Comparison of ENCODE assay signal across 8 mouse cellular contexts in genomic region chr11:97697891-97698529, GRCm38 (mm10). TPM values are rescaled to one million over a fixed set of nuclear protein-coding genes. Genes with fewer than 3 reads are reported as not detected.
A peak's percentile ranks its signal among the peaks of the same experiment; 100 is the strongest.
DNase-seq lines count a peak whose midpoint lies in the region; ATAC-seq and TF ChIP-seq lines count a peak whose summit lies in the region.

No protein-coding gene starts in this region.

- 38% methylated on average over 14 of the region's 14 CpGs for WGBS in liver, postnatal 0 days (ENCODE audit: insufficient replicate concordance)

- no peak for TF ChIP-seq EP300 in ES-Bruce4 (IDR thresholded peaks at IDR 0.05; ENCODE audit: insufficient read depth, low read depth, low read length)
- TF ChIP-seq EP300 in liver, postnatal 0 days (IDR thresholded peaks at IDR 0.05; ENCODE audit: low read depth) = no peak

- H3K4me2 ChIP-seq in liver, postnatal 0 days (ENCODE audit: low read depth, low read length) = peak overlapping the region; percentile 91

- peak; percentile 27 for DNase-seq in adrenal gland, postnatal 10 days
- DNase-seq in adrenal gland, adult 2 months = no peak
- DNase-seq in forelimb bud, embryonic 11.5 days (ENCODE audit: low read depth, low spot score) = peak; percentile 44
- DNase-seq in liver, postnatal 0 days = no peak
- no peak for DNase-seq in right cerebral cortex, adult 2 months (ENCODE audit: low spot score in 2 of 2)
- no peak for DNase-seq in thymus, postnatal 25 days

- no peak for ATAC-seq in liver, postnatal 0 days
- no peak for ATAC-seq in cerebellum, adult (ENCODE audit: insufficient number of reproducible peaks, low FRiP score, low TSS enrichment)

- peak overlapping the region; percentile 90 for H3K4me3 ChIP-seq in ES-Bruce4 (ENCODE audit: low read depth, low read length)
- H3K4me3 ChIP-seq in liver, postnatal 0 days (ENCODE audit: low read depth, low read length) = peak overlapping the region; percentile 62

- H3K36me3 ChIP-seq in ES-Bruce4 (ENCODE audit: control insufficient read depth, insufficient read depth, low read length, poor library complexity, severe bottlenecking) = 0 out of 2 replicates have a peak, but pooled peaks cover 7% of the 10 kb centered on the region
- H3K36me3 ChIP-seq in liver, postnatal 0 days (replicated peaks; ENCODE audit: insufficient read depth, low read length) = no peaks in the 10 kb centered on the region

- H3K4me1 ChIP-seq in ES-Bruce4 (ENCODE audit: control insufficient read depth, insufficient read depth, low read length) = peaks cover 6% of the 10 kb centered on the region
- H3K4me1 ChIP-seq in liver, postnatal 0 days (ENCODE audit: insufficient read depth) = peaks cover 37% of the 10 kb centered on the region

- peak overlapping the region; percentile 97 for H3K9ac ChIP-seq in ES-Bruce4 (ENCODE audit: low read depth, poor library complexity, severe bottlenecking)
- H3K9ac ChIP-seq in liver, postnatal 0 days (replicated peaks) = peak overlapping the region; percentile 64

- no peaks in the 10 kb centered on the region for H3K27me3 ChIP-seq in ES-Bruce4 (ENCODE audit: control insufficient read depth, insufficient read depth, low read length, poor library complexity, severe bottlenecking)
- H3K27me3 ChIP-seq in liver, postnatal 0 days (ENCODE audit: insufficient read depth, low read length) = peaks cover 38% of the 10 kb centered on the region

- no peak for TF ChIP-seq CTCF in ES-Bruce4 (IDR thresholded peaks at IDR 0.05; ENCODE audit: low read depth, low read length)
- TF ChIP-seq CTCF in liver, postnatal 0 days (IDR thresholded peaks at IDR 0.05; ENCODE audit: low read depth) = no peak

- no peak for TF ChIP-seq POLR2A in ES-Bruce4 (IDR thresholded peaks at IDR 0.05; ENCODE audit: insufficient read depth, low read length)

- H3K27ac ChIP-seq in ES-Bruce4 (ENCODE audit: insufficient read depth, low read length) = peak overlapping the region; percentile 49
- H3K27ac ChIP-seq in liver, postnatal 0 days (ENCODE audit: low read depth) = peak overlapping the region; percentile 66

- no peaks in the 10 kb centered on the region for H3K9me3 ChIP-seq in ES-Bruce4 (replicated peaks; ENCODE audit: control insufficient read depth, insufficient read depth, low read length, poor library complexity, severe bottlenecking)
- H3K9me3 ChIP-seq in liver, postnatal 0 days (ENCODE audit: low read length) = no peaks in the 10 kb centered on the region

RNA-seq across cellular contexts. Expression of gene Pcgf2, which starts 2.3 kb away (rescaled TPM):
- 10 to 100 TPM; 29.7 to 41.0 TPM for total RNA-seq in adrenal gland, postnatal 10 days (2021)
- total RNA-seq in adrenal gland, adult 2 months (2021) = 10 to 100 TPM; 19.8 to 26.1 TPM
- polyA plus RNA-seq in adrenal gland, adult 2 months (2012; rRNA removed) = 89.5 and 107 TPM in 2 replicates
- 74.6 and 84.0 TPM in 2 replicates for polyA plus RNA-seq in ES-Bruce4 (2011; ENCODE audit: insufficient read depth, insufficient read length, low read depth, missing spikeins)
- polyA plus RNA-seq in liver, postnatal 0 days (2015; fragmentation: Nextera tagmentation; extraction: Ambion mirVana) = 1.9 TPM in 2 replicates

RNA-seq across cellular contexts. Expression of gene Psmb3, which starts 5.2 kb away (rescaled TPM):
- total RNA-seq in adrenal gland, postnatal 10 days (2021) = 100 to 1,000 TPM; 231 to 234 TPM
- total RNA-seq in adrenal gland, adult 2 months (2021) = 100 to 1,000 TPM; 224 to 239 TPM
- polyA plus RNA-seq in adrenal gland, adult 2 months (2012; rRNA removed) = 247 and 261 TPM in 2 replicates
- 296 and 332 TPM in 2 replicates for polyA plus RNA-seq in ES-Bruce4 (2011; ENCODE audit: insufficient read depth, insufficient read length, low read depth, missing spikeins)
- 244 and 267 TPM in 2 replicates for polyA plus RNA-seq in liver, postnatal 0 days (2015; fragmentation: Nextera tagmentation; extraction: Ambion mirVana)

RNA-seq across cellular contexts. Expression of gene Cisd3, which starts 12.4 kb away (rescaled TPM):
- total RNA-seq in adrenal gland, postnatal 10 days (2021) = 100 to 1,000 TPM; 260 to 277 TPM
- 100 to 1,000 TPM; 183 to 265 TPM for total RNA-seq in adrenal gland, adult 2 months (2021)
- 61.6 and 66.4 TPM in 2 replicates for polyA plus RNA-seq in adrenal gland, adult 2 months (2012; rRNA removed)
- 62.3 and 77.2 TPM in 2 replicates for polyA plus RNA-seq in ES-Bruce4 (2011; ENCODE audit: insufficient read depth, insufficient read length, low read depth, missing spikeins)
- polyA plus RNA-seq in liver, postnatal 0 days (2015; fragmentation: Nextera tagmentation; extraction: Ambion mirVana) = 54.6 and 63.7 TPM in 2 replicates

RNA-seq across cellular contexts. Expression of gene Mllt6, which starts 34.8 kb away (rescaled TPM):
- 10 to 100 TPM; 36.1 to 48.2 TPM for total RNA-seq in adrenal gland, postnatal 10 days (2021)
- total RNA-seq in adrenal gland, adult 2 months (2021) = 10 to 100 TPM; 30.6 to 51.2 TPM
- polyA plus RNA-seq in adrenal gland, adult 2 months (2012; rRNA removed) = 73.0 and 85.8 TPM in 2 replicates
- polyA plus RNA-seq in ES-Bruce4 (2011; ENCODE audit: insufficient read depth, insufficient read length, low read depth, missing spikeins) = 23.7 and 25.2 TPM in 2 replicates
- polyA plus RNA-seq in liver, postnatal 0 days (2015; fragmentation: Nextera tagmentation; extraction: Ambion mirVana) = 0.32 and 0.38 TPM in 2 replicates

RNA-seq across cellular contexts. Expression of gene Pip4k2b, which starts 46.5 kb away (rescaled TPM):
- 10 to 100 TPM; 27.3 to 33.3 TPM for total RNA-seq in adrenal gland, postnatal 10 days (2021)
- 10 to 100 TPM; 26.9 to 27.2 TPM for total RNA-seq in adrenal gland, adult 2 months (2021)
- 12.8 and 14.7 TPM in 2 replicates for polyA plus RNA-seq in adrenal gland, adult 2 months (2012; rRNA removed)
- polyA plus RNA-seq in ES-Bruce4 (2011; ENCODE audit: insufficient read depth, insufficient read length, low read depth, missing spikeins) = 35.0 and 36.6 TPM in 2 replicates
- 0.53 and 0.59 TPM in 2 replicates for polyA plus RNA-seq in liver, postnatal 0 days (2015; fragmentation: Nextera tagmentation; extraction: Ambion mirVana)

Comparison
In these comparisons a context has a peak if more than half of its experiments do, and no peak if none do; other contexts are left out.
1. DNase-seq: peak in adrenal gland, postnatal 10 days (single experiment) and forelimb bud, embryonic 11.5 days (single experiment); none in adrenal gland, adult 2 months (single experiment), liver, postnatal 0 days (single experiment), right cerebral cortex, adult 2 months (0 of 2) and thymus, postnatal 25 days (single experiment).
2. RNA of gene Pcgf2, which starts 2.3 kb away (polyA plus RNA-seq): 89.5 to 107 TPM in adrenal gland, adult 2 months and 74.6 to 84.0 TPM in ES-Bruce4; 1.9 TPM in liver, postnatal 0 days; every median in the first group is over 10 times any median in the second.